Mouse (Mus musculus) left cerebral cortex, adult 2 months (tissue): ENCODE measurements around the gene Zfp663. TPM values are rescaled to one million over a fixed set of nuclear protein-coding genes. Genes with fewer than 3 reads are reported as not detected.

Experiments used
- DNase-seq, 2 experiments: peaks; one replicate each; pipeline ENCODE4 v3.0.0; 2021 to 2022; ENCODE audit warnings: low spot score in 2 of 2, mixed read lengths in 1 of 2; ENCODE audit errors: extremely low spot score in 1 of 2
- H3K27ac ChIP-seq: fragments of 200-600 bp; 2 replicates; pipeline ENCODE4 v1.8.1; 2022
- H3K4me3 ChIP-seq: fragments of 200-600 bp; 2 replicates; pipeline ENCODE4 v1.8.1; 2022
- CTCF ChIP-seq: fragments of 200-600 bp; IDR thresholded peaks from 2 replicates; pipeline ENCODE4 v1.8.1; 2022; ENCODE audit warnings: antibody characterized with exemption, mild to moderate bottlenecking, moderate library complexity
- intact Hi-C: fragments of 180-260 bp; cut with DNase I; formaldehyde crosslinking; loops from one replicate; pipeline ENCODE4 v1.15.1; 2025
- total RNA-seq, 2 experiments: library from RNA; stranded (reverse); gene quantifications; 2 replicates each; pipeline ENCODE4 v1.2.3; 2021

Zfp663 gene
- total RNA-seq, 2 experiments from 2014 or later, result not detected

DNA sequence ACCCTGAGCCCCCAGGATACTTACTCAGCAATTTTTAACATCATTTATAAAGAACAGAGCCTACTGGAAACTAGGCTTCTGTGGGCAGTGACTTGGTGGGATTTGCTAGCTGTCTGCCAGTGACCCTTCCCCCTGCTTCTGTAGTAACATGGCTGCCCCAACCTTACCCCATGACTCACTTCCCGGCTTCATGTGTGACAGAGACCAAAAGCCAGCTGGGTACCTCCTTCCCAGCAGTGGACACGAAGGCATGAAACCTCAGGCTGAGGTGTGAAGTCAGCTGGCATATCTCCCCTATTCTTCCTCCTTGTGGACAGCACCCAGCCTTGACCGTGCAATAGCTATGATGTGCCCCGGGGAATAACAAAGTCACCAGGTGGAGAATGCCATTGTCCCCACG lies 39.8 kb downstream of the Zfp663 start:
- no peak for TF ChIP-seq CTCF
- no peak overlapping the region for H3K27ac ChIP-seq

DNA sequence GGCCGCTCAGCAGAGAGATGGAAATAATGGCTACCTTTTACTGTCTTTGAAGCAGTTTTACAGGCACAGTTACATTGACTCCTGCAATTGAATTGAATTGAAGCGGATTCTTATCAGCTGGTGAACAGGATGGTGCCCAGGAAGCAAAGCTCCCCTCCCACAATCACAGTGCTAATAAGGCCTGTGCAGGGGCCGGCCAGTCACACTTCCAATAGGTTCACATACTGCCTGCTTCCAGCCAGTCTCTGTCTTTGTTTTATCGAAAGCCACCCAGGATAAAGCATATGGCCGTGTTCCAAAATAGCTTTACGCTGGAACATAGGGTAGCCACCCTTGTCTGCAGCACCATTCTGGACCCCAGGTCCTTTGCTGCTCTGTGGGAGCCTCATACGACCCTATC lies 41.1 kb downstream of the Zfp663 start:
- no peak for DNase-seq
- H3K27ac ChIP-seq, result peak overlapping the region; percentile 93
- H3K4me3 ChIP-seq, result no peak overlapping the region; the same call in 1 of the 2 replicates
- intact Hi-C loops, result loop anchor here (2.0 kb wide), 1 partner anchor 25 kb away; no protein-coding TSS in a partner anchor
- TF ChIP-seq CTCF, result no peak

More for the DNA sequence above, 39.8 kb downstream of the Zfp663 start:
- DNase-seq, result no peak
- H3K4me3 ChIP-seq, result no peak overlapping the region
- intact Hi-C loops, result no loop called here

DNA sequence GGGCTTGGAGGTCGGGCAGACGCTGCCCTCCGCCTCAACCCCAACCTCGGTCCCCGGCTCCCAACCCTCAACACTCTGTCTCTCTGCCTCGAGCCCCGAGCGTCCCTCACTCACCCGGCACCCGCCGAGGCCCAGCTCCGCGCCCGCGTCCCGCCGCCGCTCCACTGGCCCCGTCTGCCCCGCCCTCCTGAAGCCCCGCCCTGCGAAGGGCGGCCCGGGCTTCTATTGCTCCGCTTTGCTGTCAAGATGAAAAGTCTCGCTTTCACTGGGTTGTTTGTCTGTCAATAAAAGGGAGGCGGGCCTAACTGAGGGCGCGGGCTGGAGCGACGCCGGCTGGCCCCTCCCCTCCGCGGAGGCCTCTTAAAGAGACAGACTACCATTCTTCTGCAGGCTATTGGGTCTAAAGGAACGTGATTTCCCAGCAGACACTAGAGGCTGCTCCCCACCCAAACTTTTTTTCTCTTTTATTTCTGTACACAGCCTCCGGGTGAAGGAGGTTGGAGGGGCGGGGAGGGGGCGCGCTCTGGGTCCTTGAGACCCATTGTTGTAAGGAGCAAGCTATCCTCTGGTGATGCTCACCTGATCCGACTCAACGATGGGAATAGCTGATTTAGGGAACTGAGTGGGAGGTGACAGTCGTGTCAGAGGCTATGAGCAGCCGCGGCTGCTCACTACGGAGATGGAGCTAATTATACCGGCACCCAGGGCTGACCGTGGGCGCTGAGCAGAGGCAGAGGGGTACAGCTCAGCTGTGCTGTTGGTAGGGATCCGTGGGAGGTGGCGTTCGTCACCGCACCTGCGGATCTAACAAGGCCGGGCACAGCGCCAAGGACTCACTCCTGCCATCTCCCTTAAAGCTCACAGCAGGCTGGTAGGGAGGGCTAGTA lies 42.0 kb downstream of the Zfp663 start, which contains the start of gene Elmo2:
Elmo2 (minus strand) TSS at position 176 of the 887 bp plus-strand sequence.
- peak within 1 kb of the TSS; percentile 94 for H3K27ac ChIP-seq
- intact Hi-C loops, result loop anchor here (1.0 to 2.0 kb wide), 2 partner anchors 26 to 38 kb away; no protein-coding TSS in a partner anchor
- TF ChIP-seq CTCF, result no peak; the same call in 1 of the 2 replicates
- peak; percentile 97 to 98 for DNase-seq
- H3K4me3 ChIP-seq, result peak within 1 kb of the TSS; percentile 93

DNA sequence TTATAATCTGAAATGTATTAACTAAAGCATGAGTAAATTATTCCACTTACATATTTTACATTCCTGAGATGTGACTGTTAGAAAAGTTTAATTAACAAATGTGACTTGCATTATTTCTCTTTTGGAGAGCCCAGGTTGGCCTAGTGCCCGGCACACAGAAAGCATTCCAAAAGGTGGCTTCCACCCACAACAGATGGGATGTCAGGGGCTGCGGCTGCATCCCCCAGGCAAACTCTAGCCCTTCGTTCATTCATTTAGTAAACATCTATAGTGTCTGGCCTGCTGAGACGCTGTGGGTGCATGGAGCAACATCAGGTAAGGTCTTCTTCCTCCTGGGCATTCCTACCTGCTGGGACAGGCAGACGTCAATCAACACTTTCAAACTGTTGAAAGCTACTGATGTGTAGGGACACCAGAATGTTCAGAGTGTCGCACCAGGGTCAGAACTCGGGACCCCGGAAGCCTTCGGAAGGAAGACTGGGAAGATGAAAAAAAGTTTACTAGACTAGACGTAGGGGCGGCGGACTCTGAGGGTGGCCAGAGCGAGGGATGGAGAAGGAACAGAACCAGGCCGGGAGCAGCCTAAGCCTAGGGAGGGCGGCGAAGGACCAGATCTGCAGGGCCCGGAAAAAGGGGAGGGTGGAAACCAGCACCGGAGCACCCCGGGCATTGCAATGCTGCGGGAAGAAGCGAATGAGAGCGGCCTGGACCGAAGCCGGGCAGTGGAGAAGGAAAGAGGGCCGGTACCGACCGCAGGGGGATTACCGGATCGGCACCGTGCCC lies 42.8 kb downstream of the Zfp663 start:
- Histone ChIP-seq H3K27ac (peak overlapping the region; percentile 94), H3K4me3 (peak overlapping the region; percentile 93)
- no peak for DNase-seq
- TF ChIP-seq CTCF, result no peak
- intact Hi-C loops, result loop anchor here (1.0 to 2.0 kb wide), 2 partner anchors 27 to 37 kb away; no protein-coding TSS in a partner anchor

DNA sequence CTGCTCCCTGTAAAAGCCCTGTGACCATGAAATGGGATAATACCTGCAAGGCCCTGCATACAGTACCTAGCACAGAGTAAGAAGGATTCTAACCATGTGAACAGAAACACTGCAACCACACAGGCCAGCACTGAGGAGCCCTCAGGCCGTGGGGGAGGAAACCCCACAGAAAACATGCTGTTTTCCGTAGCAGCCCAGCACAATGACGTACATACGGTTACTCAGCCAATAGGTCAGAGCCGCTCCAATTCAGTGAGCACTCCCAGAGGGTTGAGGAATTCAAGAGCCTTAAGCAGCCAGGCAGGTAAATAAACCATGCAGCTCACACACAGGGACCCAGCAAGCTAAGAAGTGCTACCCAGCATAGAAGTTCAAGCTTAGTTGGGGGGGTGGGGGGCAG lies 44.6 kb downstream of the Zfp663 start:
- Histone ChIP-seq H3K27ac (peak overlapping the region; percentile 94), H3K4me3 (peak overlapping the region; percentile 93)
- TF ChIP-seq CTCF, result no peak
- no peak for DNase-seq
- intact Hi-C loops, result no loop called here

DNA sequence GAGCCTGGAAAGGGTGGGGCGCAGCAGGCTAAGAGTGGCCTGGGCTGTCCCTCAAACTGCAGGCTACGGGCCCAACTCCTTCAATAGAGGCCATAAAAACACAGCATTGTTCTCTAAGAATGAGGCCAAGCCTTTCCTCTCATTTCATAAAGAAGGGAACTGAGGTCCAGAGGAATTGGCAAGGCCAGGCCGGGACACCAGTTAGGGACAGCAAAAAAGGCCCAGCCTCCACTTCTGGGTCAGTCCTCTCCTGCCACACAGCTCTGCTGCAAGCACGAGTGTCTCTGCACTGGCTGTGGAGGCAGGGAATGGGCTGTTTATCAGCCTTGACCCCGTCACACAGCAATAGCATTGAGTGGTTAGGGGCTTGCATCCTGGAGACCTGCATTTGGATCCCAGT lies 45.0 kb downstream of the Zfp663 start:
- DNase-seq, result no peak
- Histone ChIP-seq H3K27ac (peak overlapping the region; percentile 94), H3K4me3 (no peak overlapping the region; the same call in 1 of the 2 replicates)
- intact Hi-C loops, result no loop called here
- no peak for TF ChIP-seq CTCF

DNA sequence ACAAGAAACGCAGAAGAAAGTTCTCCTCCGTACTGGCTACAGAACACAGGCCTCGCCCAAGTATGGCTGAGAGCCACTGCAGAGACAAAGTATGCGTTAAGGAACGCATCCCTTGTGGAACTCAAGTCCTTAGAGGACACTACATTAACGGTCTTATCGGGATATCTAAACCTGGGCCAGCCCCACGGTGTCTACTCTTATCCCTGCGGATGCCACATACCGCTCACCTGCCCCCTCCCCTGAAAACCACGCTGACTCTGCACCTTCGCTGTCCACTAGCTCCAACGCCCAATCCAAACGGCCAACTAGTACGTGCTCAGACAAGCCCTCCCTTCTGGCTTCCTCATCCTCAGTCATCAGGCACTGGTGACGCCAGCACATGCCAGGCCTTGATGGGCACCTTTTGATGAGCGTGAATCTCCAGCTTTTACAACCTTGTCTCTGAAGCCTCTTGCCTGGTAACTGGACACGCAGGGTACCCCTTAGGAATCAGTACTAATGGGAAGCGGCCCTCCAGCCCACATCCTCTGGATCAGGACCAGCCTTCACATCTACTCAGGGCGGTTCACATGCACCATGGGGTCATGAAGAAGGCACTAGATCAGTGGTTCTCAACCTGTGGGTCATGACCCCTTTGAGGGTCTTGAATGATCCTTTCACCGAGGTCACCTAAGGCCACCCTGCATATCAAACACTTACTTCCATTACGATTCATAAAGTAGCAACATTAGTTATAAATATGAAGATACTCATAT lies 46.4 kb downstream of the Zfp663 start:
- intact Hi-C loops, result no loop called here
- peak overlapping the region; percentile 94 for H3K27ac ChIP-seq
- no peak for TF ChIP-seq CTCF
- no peak for DNase-seq
- no peak overlapping the region for H3K4me3 ChIP-seq

DNA sequence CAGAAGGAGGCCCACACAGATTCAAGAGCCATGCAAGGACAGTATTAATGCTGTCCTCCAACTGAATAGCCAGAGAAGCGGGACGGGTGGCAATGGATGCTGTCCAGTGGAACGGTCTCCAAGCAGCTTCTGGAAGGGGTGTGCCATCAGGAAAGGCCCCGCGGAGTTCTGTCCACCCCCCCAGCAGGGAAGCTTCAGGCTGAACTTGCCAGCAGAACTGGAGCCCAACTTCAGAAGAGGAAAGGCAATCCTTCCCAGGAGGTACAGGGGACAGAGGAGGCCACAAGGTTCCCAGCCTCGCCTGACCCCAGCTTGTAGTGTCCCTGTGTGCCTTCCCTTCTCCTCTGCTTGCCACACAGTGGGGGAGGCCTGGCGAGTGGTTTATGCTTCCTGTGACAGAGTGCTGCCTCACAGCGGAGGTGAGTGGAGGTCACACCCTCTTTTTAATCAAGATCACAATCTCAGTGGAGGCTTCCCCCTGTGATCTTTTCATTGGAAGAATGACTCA lies 47.1 kb downstream of the Zfp663 start:
- no peak overlapping the region for H3K4me3 ChIP-seq
- DNase-seq, result no peak
- peak overlapping the region; percentile 94 for H3K27ac ChIP-seq
- intact Hi-C loops, result no loop called here
- no peak for TF ChIP-seq CTCF

DNA sequence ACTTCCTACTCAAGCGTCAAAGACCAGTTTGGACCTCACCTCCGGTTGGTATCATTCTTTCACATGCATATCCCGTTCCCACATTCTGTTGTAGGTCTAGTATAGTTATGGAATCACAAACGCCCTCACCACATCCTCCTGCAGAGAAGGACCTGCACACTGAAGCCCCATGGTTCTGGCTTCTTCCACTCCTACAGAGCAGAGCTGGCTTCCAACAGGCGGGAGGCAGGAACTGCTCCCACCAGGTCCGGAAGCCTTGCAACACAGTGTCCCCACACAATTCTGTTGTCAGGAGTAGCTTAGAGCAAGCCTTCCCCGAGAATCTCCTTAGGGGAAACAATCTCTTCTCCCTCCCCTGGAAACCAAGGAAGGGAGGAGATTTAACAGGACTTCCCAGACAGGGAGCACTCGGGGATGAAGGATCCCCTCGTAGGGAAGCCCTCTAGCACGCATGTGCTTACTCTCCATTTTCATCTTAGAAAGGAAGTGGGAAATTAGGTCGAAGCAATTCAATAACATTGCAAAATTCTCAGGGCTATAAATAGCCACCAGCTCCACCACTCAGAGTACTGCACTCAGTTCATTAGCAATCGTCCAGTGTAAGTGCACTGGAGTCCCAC lies 47.9 kb downstream of the Zfp663 start:
- TF ChIP-seq CTCF, result peak; percentile 33
- no peak overlapping the region; the same call in 1 of the 2 replicates for H3K4me3 ChIP-seq
- DNase-seq, result peak in 1 of 2 experiments; percentile 66
- H3K27ac ChIP-seq, result peak overlapping the region; percentile 94
- intact Hi-C loops, result no loop called here

DNA sequence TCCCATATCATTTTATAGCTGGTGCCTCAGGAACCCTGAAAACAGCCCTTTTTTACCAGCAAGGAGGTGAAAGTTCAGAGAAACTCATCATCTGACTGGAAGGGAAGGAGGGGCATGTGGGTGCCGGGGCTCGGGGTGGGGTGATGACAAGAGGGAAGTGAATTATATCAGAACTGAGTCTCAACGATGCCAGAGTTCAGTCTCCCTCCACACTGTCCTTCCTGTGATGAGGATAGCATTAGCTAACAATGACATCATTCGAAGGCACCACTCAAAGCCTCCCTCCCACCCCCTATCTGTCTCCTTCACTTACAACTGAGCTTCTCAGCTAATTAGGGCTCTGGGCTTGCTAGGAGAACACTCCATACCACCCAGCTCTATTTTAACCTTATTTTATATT lies 49.0 kb downstream of the Zfp663 start:
- TF ChIP-seq CTCF, result no peak
- intact Hi-C loops, result no loop called here
- Histone ChIP-seq H3K27ac (peak overlapping the region; percentile 94), H3K4me3 (no peak overlapping the region)
- DNase-seq, result no peak

DNA sequence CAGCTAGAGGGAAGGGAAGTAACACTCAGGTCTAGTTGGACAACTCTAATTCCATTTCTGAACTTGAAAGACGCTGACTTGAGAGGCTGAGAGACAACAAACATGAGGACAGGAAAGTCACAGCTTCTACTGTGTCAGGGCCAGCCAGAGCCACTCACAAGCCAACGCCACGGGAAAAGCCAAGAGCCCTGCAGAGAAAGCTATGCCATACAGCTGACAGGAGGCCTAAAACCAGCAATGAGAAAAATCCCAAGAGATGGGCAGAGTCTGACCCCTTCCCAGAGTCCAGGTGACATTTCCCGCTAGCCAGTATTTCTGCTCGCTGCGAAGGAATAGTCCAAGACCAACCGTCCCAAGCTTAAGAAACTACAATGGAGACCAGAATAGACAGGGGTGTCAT lies 49.6 kb downstream of the Zfp663 start:
- TF ChIP-seq CTCF, result no peak
- intact Hi-C loops, result no loop called here
- no peak for DNase-seq
- H3K4me3 ChIP-seq, result no peak overlapping the region
- H3K27ac ChIP-seq, result peak overlapping the region; percentile 94; the same call in 1 of the 2 replicates
